Mouse (Mus musculus) hindbrain, embryonic 13.5 days (tissue): ENCODE results near the gene Sox18. TPM values are rescaled to one million over a fixed set of nuclear protein-coding genes. Genes with fewer than 3 reads are reported as not detected.
A peak's percentile ranks its signal among the peaks of the same experiment; 100 is the strongest.

ENCODE experiments used
- ATAC-seq: fragments of 200-750 bp; cut with Nextera tagmentation; 2 replicates; pipeline ENCODE4 v1.8.0; 2017; ENCODE audit warnings: moderate TSS enrichment; ENCODE audit not compliant: low FRiP score
- H3K27ac ChIP-seq: fragments of 300-500 bp; sonication (generic); 2 replicates; pipeline ENCODE4 v1.5.1; 2015; ENCODE audit warnings: inconsistent platforms, mild to moderate bottlenecking, moderate library complexity
- H3K27me3 ChIP-seq: fragments of 300-500 bp; sonication (generic); 2 replicates; pipeline ENCODE4 v1.6.1; 2015; ENCODE audit warnings: mild to moderate bottlenecking, inconsistent platforms
- H3K36me3 ChIP-seq: fragments of 300-500 bp; sonication (generic); 2 replicates; pipeline ENCODE4 v1.6.1; 2015; ENCODE audit warnings: mild to moderate bottlenecking, inconsistent platforms
- H3K4me1 ChIP-seq: fragments of 300-500 bp; sonication (generic); replicated peaks from 2 replicates; pipeline ENCODE4 v1.6.1; 2015; ENCODE audit warnings: inconsistent platforms
- H3K4me2 ChIP-seq: fragments of 300-500 bp; sonication (generic); 2 replicates; pipeline ENCODE4 v1.6.1; 2015; ENCODE audit warnings: inconsistent platforms, mild to moderate bottlenecking, moderate library complexity
- H3K4me3 ChIP-seq: fragments of 300-500 bp; sonication (generic); 2 replicates; pipeline ENCODE4 v1.5.1; 2015; ENCODE audit warnings: mild to moderate bottlenecking, inconsistent platforms
- H3K9ac ChIP-seq: fragments of 300-500 bp; sonication (generic); 2 replicates; pipeline ENCODE4 v1.6.1; 2015; ENCODE audit warnings: mild to moderate bottlenecking, inconsistent platforms
- H3K9me3 ChIP-seq: fragments of 300-500 bp; sonication (generic); 2 replicates; pipeline ENCODE4 v1.6.1; 2016; ENCODE audit warnings: inconsistent platforms
- WGBS: fragments of 180-500 bp; shearing (Covaris S2); methylation state at CpG from one replicate; pipeline ENCODE4 v1.1.7; 2015; 5-methylcytosine and 5-hydroxymethylcytosine counted together
- polyA plus RNA-seq: library from polyadenylated mRNA; unstranded; fragments of >200 nt; fragmentation: Nextera tagmentation; extraction: Ambion mirVana; gene quantifications from 2 replicates; pipeline ENCODE4 v1.2.1, GENCODE M21; 2015

The Sox18 gene
- polyA plus RNA-seq, 1 experiment from 2014 or later, result 20.2 TPM

- Histone ChIP-seq H3K9me3 (no peaks in the 10 kb centered on the region), H3K4me3 (peak within 1 kb of the TSS; percentile 66), H3K36me3 (peaks cover 18% of the 10 kb centered on the region), H3K9ac (peak within 1 kb of the TSS; percentile 88), H3K27me3 (peaks cover 6% of the 10 kb centered on the region; the same call in 1 of the 2 replicates), H3K4me1 (peaks cover 22% of the 10 kb centered on the region), H3K4me2 (peak within 1 kb of the TSS; percentile 93), H3K27ac (peak within 1 kb of the TSS; percentile 80)
- peak; percentile 83 for ATAC-seq
- 1% methylated on average over 74 of the region's 75 CpGs for WGBS
Measured at GRCm38 (mm10) chr2:181693339-181694280, 22.2 kb upstream of the Sox18 start, which contains the start of gene Rgs19. Gene Rgs19, minus strand, starts transcription at chr2:181693977.

- H3K36me3 ChIP-seq, result peaks cover 30% of the 10 kb centered on the region
- no peaks in the 10 kb centered on the region for H3K9me3 ChIP-seq
- no peak for ATAC-seq
- H3K9ac ChIP-seq, result no peak overlapping the region
- 93% methylated on average over 3 of the region's 3 CpGs for WGBS
- H3K4me2 ChIP-seq, result peak overlapping the region; percentile 93
- no peak overlapping the region for H3K27ac ChIP-seq
- H3K4me1 ChIP-seq, result peaks cover 22% of the 10 kb centered on the region
- peak overlapping the region; percentile 66; the same call in 1 of the 2 replicates for H3K4me3 ChIP-seq
- H3K27me3 ChIP-seq, result peaks cover 6% of the 10 kb centered on the region; the same call in 1 of the 2 replicates
Measured at GRCm38 (mm10) chr2:181692304-181692703, 20.9 kb upstream of the Sox18 start.

GRCm38 (mm10) chr2:181691571-181691970 is 20.1 kb upstream of the Sox18 start:
- H3K4me1 ChIP-seq, result peaks cover 22% of the 10 kb centered on the region
- H3K36me3 ChIP-seq, result peaks cover 37% of the 10 kb centered on the region
- WGBS, result 99% methylated on average over 4 of the region's 4 CpGs
- peaks cover 6% of the 10 kb centered on the region; the same call in 1 of the 2 replicates for H3K27me3 ChIP-seq
- H3K27ac ChIP-seq, result no peak overlapping the region
- H3K4me3 ChIP-seq, result no peak overlapping the region
- no peak overlapping the region for H3K4me2 ChIP-seq
- ATAC-seq, result no peak
- no peak overlapping the region for H3K9ac ChIP-seq
- no peaks in the 10 kb centered on the region for H3K9me3 ChIP-seq

GRCm38 (mm10) chr2:181691083-181691482 is 19.6 kb upstream of the Sox18 start:
- no peak for ATAC-seq
- Histone ChIP-seq H3K4me3 (no peak overlapping the region), H3K4me1 (peaks cover 22% of the 10 kb centered on the region), H3K4me2 (no peak overlapping the region), H3K27ac (no peak overlapping the region), H3K9ac (0 out of 2 replicates have a peak overlapping the region, but pooled peaks have one; percentile 46), H3K27me3 (peaks cover 2% of the 10 kb centered on the region; the same call in 1 of the 2 replicates), H3K9me3 (no peaks in the 10 kb centered on the region), H3K36me3 (peaks cover 42% of the 10 kb centered on the region)
- 89% methylated on average over 6 of the region's 6 CpGs for WGBS

GRCm38 (mm10) chr2:181689466-181690160 is 18.2 kb upstream of the Sox18 start:
- Histone ChIP-seq H3K9me3 (no peaks in the 10 kb centered on the region), H3K27me3 (no peaks in the 10 kb centered on the region), H3K4me1 (peaks cover 22% of the 10 kb centered on the region), H3K9ac (no peak overlapping the region), H3K4me2 (no peak overlapping the region), H3K4me3 (no peak overlapping the region), H3K27ac (no peak overlapping the region), H3K36me3 (peaks cover 54% of the 10 kb centered on the region)
- WGBS, result 93% methylated on average over 10 of the region's 10 CpGs
- ATAC-seq, result no peak

GRCm38 (mm10) chr2:181687586-181687985 is 16.1 kb upstream of the Sox18 start:
- peaks cover 54% of the 10 kb centered on the region for H3K36me3 ChIP-seq
- no peak overlapping the region for H3K4me2 ChIP-seq
- H3K4me3 ChIP-seq, result no peak overlapping the region
- peaks cover 9% of the 10 kb centered on the region for H3K4me1 ChIP-seq
- no peak overlapping the region for H3K27ac ChIP-seq
- H3K27me3 ChIP-seq, result no peaks in the 10 kb centered on the region
- no peak for ATAC-seq
- 96% methylated on average over 8 of the region's 8 CpGs for WGBS
- H3K9ac ChIP-seq, result no peak overlapping the region
- no peaks in the 10 kb centered on the region for H3K9me3 ChIP-seq

GRCm38 (mm10) chr2:181685686-181686085 is 14.2 kb upstream of the Sox18 start:
- H3K4me3 ChIP-seq, result no peak overlapping the region
- H3K27ac ChIP-seq, result no peak overlapping the region
- H3K9ac ChIP-seq, result no peak overlapping the region
- H3K4me2 ChIP-seq, result no peak overlapping the region
- no peaks in the 10 kb centered on the region for H3K27me3 ChIP-seq
- ATAC-seq, result no peak
- peaks cover 52% of the 10 kb centered on the region for H3K36me3 ChIP-seq
- H3K4me1 ChIP-seq, result peaks cover 15% of the 10 kb centered on the region
- whole genome bisulfite sequencing, result 95% methylated on average over 4 of the region's 4 CpGs
- H3K9me3 ChIP-seq, result no peaks in the 10 kb centered on the region

GRCm38 (mm10) chr2:181684713-181685112 is 13.3 kb upstream of the Sox18 start:
- Histone ChIP-seq H3K9me3 (no peaks in the 10 kb centered on the region), H3K36me3 (peaks cover 46% of the 10 kb centered on the region), H3K4me1 (peaks cover 15% of the 10 kb centered on the region), H3K27ac (no peak overlapping the region), H3K27me3 (no peaks in the 10 kb centered on the region), H3K4me3 (no peak overlapping the region), H3K9ac (no peak overlapping the region), H3K4me2 (no peak overlapping the region)
- ATAC-seq, result no peak
- 90% methylated on average over 1 of the region's 1 CpGs for WGBS

- 71% methylated on average over 4 of the region's 4 CpGs for WGBS
- ATAC-seq, result no peak
- H3K4me2 ChIP-seq, result no peak overlapping the region
Measured at GRCm38 (mm10) chr2:181683381-181683780, 11.9 kb upstream of the Sox18 start.

GRCm38 (mm10) chr2:181681978-181682377 is 10.5 kb upstream of the Sox18 start:
- no peak for ATAC-seq
- 94% methylated on average over 1 of the region's 1 CpGs for WGBS
- no peak overlapping the region for H3K4me3 ChIP-seq
- H3K27ac ChIP-seq, result no peak overlapping the region
- H3K4me1 ChIP-seq, result peaks cover 25% of the 10 kb centered on the region
- H3K36me3 ChIP-seq, result peaks cover 21% of the 10 kb centered on the region
- H3K4me2 ChIP-seq, result no peak overlapping the region
- no peaks in the 10 kb centered on the region for H3K27me3 ChIP-seq
- H3K9me3 ChIP-seq, result no peaks in the 10 kb centered on the region
- H3K9ac ChIP-seq, result no peak overlapping the region

More at GRCm38 (mm10) chr2:181683381-181683780, 11.9 kb upstream of the Sox18 start:
- Histone ChIP-seq H3K27ac (no peak overlapping the region), H3K9ac (no peak overlapping the region), H3K36me3 (peaks cover 34% of the 10 kb centered on the region), H3K27me3 (no peaks in the 10 kb centered on the region), H3K4me1 (peaks cover 22% of the 10 kb centered on the region), H3K9me3 (no peaks in the 10 kb centered on the region), H3K4me3 (no peak overlapping the region)

GRCm38 (mm10) chr2:181680716-181681117 is 9.3 kb upstream of the Sox18 start:
- Histone ChIP-seq H3K9ac (peak overlapping the region; percentile 93), H3K27me3 (no peaks in the 10 kb centered on the region), H3K4me2 (peak overlapping the region; percentile 93), H3K27ac (peak overlapping the region; percentile 80), H3K9me3 (no peaks in the 10 kb centered on the region), H3K4me1 (peaks cover 37% of the 10 kb centered on the region), H3K36me3 (peaks cover 8% of the 10 kb centered on the region), H3K4me3 (peak overlapping the region; percentile 66)
- peak; percentile 41 for ATAC-seq
- 18% methylated on average over 7 of the region's 7 CpGs for WGBS
